Mouse (Mus musculus): ENCODE measurements around the gene Cnp. TPM values are rescaled to one million over a fixed set of nuclear protein-coding genes. Genes with fewer than 3 reads are reported as not detected.

The Cnp gene
- polyA plus RNA-seq, 1 experiment from 2014 or later: 34.7 TPM

DNA sequence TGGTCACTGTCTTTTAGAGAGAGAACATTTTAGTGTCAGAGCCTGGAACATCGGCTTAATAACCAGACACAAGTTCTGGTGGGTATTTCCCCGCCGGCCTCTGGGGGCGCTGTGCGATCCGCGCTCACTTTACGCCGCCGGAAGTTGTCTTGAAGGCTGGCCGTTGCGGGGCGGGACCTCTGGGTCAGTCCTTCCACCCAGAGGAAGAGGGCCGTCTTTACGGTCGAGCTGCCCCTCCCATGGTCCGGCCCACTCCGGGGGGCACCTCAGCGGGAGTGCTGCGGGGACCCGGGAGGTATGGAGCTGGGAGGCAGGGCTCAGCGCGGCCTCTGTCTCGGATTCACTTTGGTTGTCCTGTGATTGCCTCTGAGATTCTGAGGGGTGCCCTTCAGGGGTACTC lies 48.0 kb downstream of the Cnp start:
- DNase-seq (ENCODE audit: low spot score) (peak; percentile 96), ATAC-seq (replicated peaks; ENCODE audit: low FRiP score, low TSS enrichment, low read depth) (peak; percentile 72)
- Histone ChIP-seq H3K4me3 (ENCODE audit: low read depth, low read length) (peak overlapping the region; percentile 86), H3K4me1 (replicated peaks; ENCODE audit: control insufficient read depth, insufficient read depth, low read length) (peaks cover 17% of the 10 kb centered on the region), H3K27ac (ENCODE audit: low read depth) (peak overlapping the region; percentile 84), H3K36me3 (ENCODE audit: control insufficient read depth, insufficient read depth, low read length) (peaks cover 12% of the 10 kb centered on the region), H3K27me3 (replicated peaks; ENCODE audit: control insufficient read depth, insufficient read depth, low read length) (no peaks in the 10 kb centered on the region), H3K4me2 (ENCODE audit: low read length) (peak overlapping the region; percentile 64), H3K9ac (ENCODE audit: low read length) (peak overlapping the region; percentile 80), H3K9me3 (ENCODE audit: control insufficient read depth, low read length) (no peaks in the 10 kb centered on the region)
- WGBS: under 1% methylated on average over 24 of the region's 24 CpGs

DNA sequence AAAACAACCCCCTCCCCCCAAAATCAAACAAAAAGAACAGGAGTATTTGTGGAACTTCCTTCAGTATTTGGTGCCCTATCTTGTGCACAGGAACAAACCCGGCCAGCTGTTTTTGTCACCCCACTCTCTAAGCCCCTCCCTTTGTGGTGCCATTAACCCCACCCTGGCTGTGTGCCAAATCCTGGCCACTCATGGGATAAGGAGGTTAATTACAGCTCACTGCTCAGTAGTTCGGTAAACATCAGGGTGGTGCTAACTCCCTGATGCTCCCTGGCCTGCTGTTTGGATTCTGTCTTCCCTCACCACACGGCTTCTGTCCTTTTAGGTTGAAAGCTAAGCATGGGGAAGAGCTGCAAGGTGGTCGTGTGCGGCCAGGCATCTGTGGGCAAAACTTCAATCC lies 49.2 kb downstream of the Cnp start:
- Histone ChIP-seq H3K4me1 (replicated peaks; ENCODE audit: control insufficient read depth, insufficient read depth, low read length) (peaks cover 9% of the 10 kb centered on the region), H3K27ac (ENCODE audit: low read depth) (0 out of 2 replicates have a peak overlapping the region, but pooled peaks have one; percentile 84), H3K4me2 (ENCODE audit: low read length) (peak overlapping the region; percentile 64), H3K27me3 (replicated peaks; ENCODE audit: control insufficient read depth, insufficient read depth, low read length) (no peaks in the 10 kb centered on the region), H3K4me3 (ENCODE audit: low read depth, low read length) (peak overlapping the region; percentile 86), H3K36me3 (ENCODE audit: control insufficient read depth, insufficient read depth, low read length) (peaks cover 12% of the 10 kb centered on the region), H3K9me3 (ENCODE audit: control insufficient read depth, low read length) (no peaks in the 10 kb centered on the region), H3K9ac (ENCODE audit: low read length) (no peak overlapping the region)
- WGBS: 45% methylated on average over 5 of the region's 5 CpGs
- DNase-seq (ENCODE audit: low spot score) (no peak), ATAC-seq (replicated peaks; ENCODE audit: low FRiP score, low TSS enrichment, low read depth) (no peak)

DNA sequence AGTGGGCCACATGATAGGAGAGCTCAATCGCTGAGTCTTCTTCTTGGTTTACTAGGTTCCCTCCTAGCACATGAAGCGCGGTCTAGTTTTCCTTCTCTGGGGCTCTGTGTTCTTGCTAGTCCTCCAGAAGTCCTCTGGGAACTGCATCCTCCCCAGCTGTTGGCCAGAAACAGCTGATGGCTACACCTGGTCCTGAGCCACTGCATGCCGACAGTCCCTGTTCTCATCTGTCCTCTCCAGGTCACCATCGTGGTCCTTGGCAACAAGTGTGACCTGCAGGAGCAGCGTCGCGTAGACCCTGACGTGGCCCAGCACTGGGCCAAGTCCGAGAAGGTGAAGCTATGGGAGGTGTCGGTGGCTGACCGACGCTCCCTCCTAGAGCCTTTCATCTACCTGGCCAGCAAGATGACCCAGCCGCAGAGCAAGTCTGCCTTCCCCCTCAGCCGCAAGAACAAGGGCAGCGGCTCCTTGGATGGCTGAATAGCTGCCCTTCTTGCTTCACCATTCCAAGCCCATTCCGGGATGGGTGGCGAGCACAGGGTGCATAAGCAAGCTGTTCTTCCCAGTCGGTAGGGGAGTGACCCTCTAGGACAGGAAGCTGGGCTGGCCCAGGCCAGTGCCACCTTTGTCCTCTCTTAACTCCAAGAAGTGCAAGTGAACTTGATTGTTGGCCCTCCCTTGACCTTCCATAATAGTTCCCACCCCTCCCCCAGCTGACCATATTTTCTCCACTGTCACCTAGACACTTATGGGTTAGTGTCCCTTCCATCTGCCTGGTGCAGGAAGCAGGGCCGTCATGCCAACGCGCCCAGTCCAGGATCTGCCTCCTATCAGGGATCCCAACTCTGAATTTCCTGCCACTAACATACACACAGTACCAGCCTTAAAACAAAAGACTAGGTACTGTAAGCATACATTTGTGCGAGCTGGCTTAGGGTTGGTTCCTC lies 51.3 kb downstream of the Cnp start:
- H3K9me3 ChIP-seq (ENCODE audit: control insufficient read depth, low read length): no peaks in the 10 kb centered on the region
- H3K4me1 ChIP-seq (replicated peaks; ENCODE audit: control insufficient read depth, insufficient read depth, low read length): peaks cover 9% of the 10 kb centered on the region
- no peak overlapping the region for H3K4me2 ChIP-seq (ENCODE audit: low read length)
- no peak overlapping the region for H3K27ac ChIP-seq (ENCODE audit: low read depth)
- no peak overlapping the region for H3K9ac ChIP-seq (ENCODE audit: low read length)
- 89% methylated on average over 23 of the region's 23 CpGs for WGBS
- ATAC-seq (replicated peaks; ENCODE audit: low FRiP score, low TSS enrichment, low read depth) (no peak), DNase-seq (ENCODE audit: low spot score) (no peak)
- H3K4me3 ChIP-seq (ENCODE audit: low read depth, low read length): no peak overlapping the region
- no peaks in the 10 kb centered on the region for H3K27me3 ChIP-seq (replicated peaks; ENCODE audit: control insufficient read depth, insufficient read depth, low read length)
- H3K36me3 ChIP-seq (ENCODE audit: control insufficient read depth, insufficient read depth, low read length): peaks cover 12% of the 10 kb centered on the region

DNA sequence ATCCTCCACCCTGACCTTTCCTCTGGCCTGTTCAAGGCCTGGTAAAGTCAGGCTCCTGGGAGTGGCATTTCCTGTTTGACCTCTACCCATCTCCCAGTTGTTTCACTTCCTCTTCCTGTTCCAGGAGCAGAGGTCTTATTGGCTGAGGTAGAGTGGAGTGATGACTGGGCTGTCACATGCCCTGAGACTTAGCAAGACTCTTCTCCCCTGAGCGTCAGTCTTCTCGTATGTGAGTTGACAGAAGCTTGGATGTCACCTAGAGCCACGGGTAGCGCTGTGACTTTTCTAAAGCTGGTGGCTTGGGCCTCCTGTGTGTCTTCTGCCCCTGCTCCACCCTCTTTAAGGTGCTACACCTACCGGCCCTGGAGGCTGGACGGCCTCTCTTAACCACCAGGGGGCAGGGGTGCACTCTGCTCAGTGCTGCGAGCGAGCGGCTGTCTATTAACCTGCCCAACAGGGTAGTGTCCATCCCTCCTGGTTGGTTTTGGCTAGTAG lies 52.0 kb downstream of the Cnp start:
- 24% methylated on average over 9 of the region's 9 CpGs for WGBS
- H3K27ac ChIP-seq (ENCODE audit: low read depth): no peak overlapping the region

DNA sequence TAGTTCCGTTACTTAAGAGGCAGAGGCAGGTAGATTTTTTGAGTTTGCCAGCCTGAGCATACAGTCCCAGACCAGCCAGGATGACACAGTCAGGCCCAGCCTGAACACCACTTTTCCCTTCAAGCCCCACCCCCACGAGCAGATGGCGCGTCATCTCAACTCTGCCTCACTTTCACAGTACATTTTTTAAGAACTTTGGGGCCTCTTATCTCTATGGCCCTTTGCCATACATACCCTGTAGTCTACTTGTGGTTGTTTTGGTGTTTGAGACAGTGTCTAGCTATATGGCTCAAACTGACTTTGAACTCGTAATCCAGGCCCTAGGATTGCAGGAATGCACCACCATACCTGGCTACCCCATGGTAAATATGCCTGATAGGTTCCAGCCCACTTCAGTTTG lies 53.4 kb downstream of the Cnp start:
- H3K4me1 ChIP-seq (replicated peaks; ENCODE audit: control insufficient read depth, insufficient read depth, low read length): peaks cover 9% of the 10 kb centered on the region
- ATAC-seq (replicated peaks; ENCODE audit: low FRiP score, low TSS enrichment, low read depth): no peak
- no peak overlapping the region for H3K4me2 ChIP-seq (ENCODE audit: low read length)
- H3K4me3 ChIP-seq (ENCODE audit: low read depth, low read length): no peak overlapping the region
- H3K36me3 ChIP-seq (ENCODE audit: control insufficient read depth, insufficient read depth, low read length): peaks cover 12% of the 10 kb centered on the region
- WGBS: 90% methylated on average over 5 of the region's 5 CpGs
- no peak for DNase-seq (ENCODE audit: low spot score)
- no peaks in the 10 kb centered on the region for H3K9me3 ChIP-seq (ENCODE audit: control insufficient read depth, low read length)
- no peak overlapping the region for H3K9ac ChIP-seq (ENCODE audit: low read length)
- no peaks in the 10 kb centered on the region for H3K27me3 ChIP-seq (replicated peaks; ENCODE audit: control insufficient read depth, insufficient read depth, low read length)
- no peak overlapping the region for H3K27ac ChIP-seq (ENCODE audit: low read depth)

More for the DNA sequence above, 52.0 kb downstream of the Cnp start:
- DNase-seq (ENCODE audit: low spot score) (peak; percentile 90), ATAC-seq (replicated peaks; ENCODE audit: low FRiP score, low TSS enrichment, low read depth) (peak; percentile 66)
- peaks cover 9% of the 10 kb centered on the region for H3K4me1 ChIP-seq (replicated peaks; ENCODE audit: control insufficient read depth, insufficient read depth, low read length)
- H3K36me3 ChIP-seq (ENCODE audit: control insufficient read depth, insufficient read depth, low read length): peaks cover 12% of the 10 kb centered on the region
- no peaks in the 10 kb centered on the region for H3K27me3 ChIP-seq (replicated peaks; ENCODE audit: control insufficient read depth, insufficient read depth, low read length)
- no peaks in the 10 kb centered on the region for H3K9me3 ChIP-seq (ENCODE audit: control insufficient read depth, low read length)
- no peak overlapping the region for H3K4me2 ChIP-seq (ENCODE audit: low read length)
- H3K9ac ChIP-seq (ENCODE audit: low read length): no peak overlapping the region
- no peak overlapping the region for H3K4me3 ChIP-seq (ENCODE audit: low read depth, low read length)

DNA sequence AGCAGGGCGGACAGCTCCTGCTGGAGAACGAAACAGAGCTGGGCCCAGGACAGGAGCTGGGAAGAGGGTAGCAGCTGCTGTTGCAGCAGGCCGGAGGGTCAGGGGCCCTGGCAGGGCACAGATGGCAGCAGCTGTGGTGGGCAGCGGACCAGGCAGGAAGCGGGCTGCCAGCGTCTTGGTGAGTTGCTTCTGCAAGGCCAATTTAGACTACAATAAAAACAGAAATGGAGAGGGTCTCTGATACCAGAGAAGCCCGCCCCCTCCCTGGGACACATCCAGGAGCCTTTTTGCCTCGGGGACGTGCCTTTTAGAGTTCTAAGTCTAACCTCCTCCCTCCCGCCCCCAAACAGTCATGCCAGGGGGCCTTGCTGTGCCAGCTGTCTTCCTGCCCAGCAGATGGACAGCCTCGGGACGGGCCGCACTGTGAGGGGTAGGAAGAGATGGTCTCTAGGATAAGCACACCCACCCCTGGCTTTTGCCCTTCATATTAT lies 54.2 kb downstream of the Cnp start:
- H3K4me3 ChIP-seq (ENCODE audit: low read depth, low read length): no peak overlapping the region
- ATAC-seq (replicated peaks; ENCODE audit: low FRiP score, low TSS enrichment, low read depth) (no peak), DNase-seq (ENCODE audit: low spot score) (no peak)
- H3K4me2 ChIP-seq (ENCODE audit: low read length): no peak overlapping the region
- WGBS: 56% methylated on average over 12 of the region's 13 CpGs
- H3K4me1 ChIP-seq (replicated peaks; ENCODE audit: control insufficient read depth, insufficient read depth, low read length): peaks cover 3% of the 10 kb centered on the region
- no peaks in the 10 kb centered on the region for H3K27me3 ChIP-seq (replicated peaks; ENCODE audit: control insufficient read depth, insufficient read depth, low read length)
- H3K9me3 ChIP-seq (ENCODE audit: control insufficient read depth, low read length): no peaks in the 10 kb centered on the region
- peaks cover 12% of the 10 kb centered on the region for H3K36me3 ChIP-seq (ENCODE audit: control insufficient read depth, insufficient read depth, low read length)
- H3K9ac ChIP-seq (ENCODE audit: low read length): no peak overlapping the region
- no peak overlapping the region for H3K27ac ChIP-seq (ENCODE audit: low read depth)

DNA sequence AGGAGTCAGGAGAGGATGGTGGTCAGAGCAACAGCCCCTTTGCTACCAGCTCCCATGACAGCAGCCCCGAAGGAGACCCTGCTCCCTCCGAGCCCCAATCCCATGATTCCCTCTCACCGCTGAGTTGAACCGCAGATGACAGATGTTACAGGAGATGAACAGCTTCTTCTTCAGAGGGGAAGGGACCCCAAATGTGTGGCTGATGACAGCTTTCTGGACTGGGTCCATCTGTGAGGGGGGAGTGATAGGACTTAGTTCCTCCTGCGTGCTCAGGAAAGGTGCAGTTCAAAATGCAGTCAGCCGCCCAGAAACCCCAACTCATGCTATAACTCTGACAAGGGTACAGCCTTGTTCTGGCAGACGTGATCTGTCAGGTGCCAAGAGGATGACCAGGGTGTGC lies 59.8 kb downstream of the Cnp start:
- no peaks in the 10 kb centered on the region for H3K9me3 ChIP-seq (ENCODE audit: control insufficient read depth, low read length)
- no peak overlapping the region for H3K27ac ChIP-seq (ENCODE audit: low read depth)
- no peaks in the 10 kb centered on the region for H3K36me3 ChIP-seq (ENCODE audit: control insufficient read depth, insufficient read depth, low read length)
- peaks cover 14% of the 10 kb centered on the region for H3K27me3 ChIP-seq (replicated peaks; ENCODE audit: control insufficient read depth, insufficient read depth, low read length)
- 65% methylated on average over 7 of the region's 7 CpGs for WGBS
- DNase-seq (ENCODE audit: low spot score) (no peak), ATAC-seq (replicated peaks; ENCODE audit: low FRiP score, low TSS enrichment, low read depth) (no peak)
- H3K4me1 ChIP-seq (replicated peaks; ENCODE audit: control insufficient read depth, insufficient read depth, low read length): no peaks in the 10 kb centered on the region
- H3K4me3 ChIP-seq (ENCODE audit: low read depth, low read length): no peak overlapping the region
- no peak overlapping the region for H3K4me2 ChIP-seq (ENCODE audit: low read length)
- no peak overlapping the region for H3K9ac ChIP-seq (ENCODE audit: low read length)

DNA sequence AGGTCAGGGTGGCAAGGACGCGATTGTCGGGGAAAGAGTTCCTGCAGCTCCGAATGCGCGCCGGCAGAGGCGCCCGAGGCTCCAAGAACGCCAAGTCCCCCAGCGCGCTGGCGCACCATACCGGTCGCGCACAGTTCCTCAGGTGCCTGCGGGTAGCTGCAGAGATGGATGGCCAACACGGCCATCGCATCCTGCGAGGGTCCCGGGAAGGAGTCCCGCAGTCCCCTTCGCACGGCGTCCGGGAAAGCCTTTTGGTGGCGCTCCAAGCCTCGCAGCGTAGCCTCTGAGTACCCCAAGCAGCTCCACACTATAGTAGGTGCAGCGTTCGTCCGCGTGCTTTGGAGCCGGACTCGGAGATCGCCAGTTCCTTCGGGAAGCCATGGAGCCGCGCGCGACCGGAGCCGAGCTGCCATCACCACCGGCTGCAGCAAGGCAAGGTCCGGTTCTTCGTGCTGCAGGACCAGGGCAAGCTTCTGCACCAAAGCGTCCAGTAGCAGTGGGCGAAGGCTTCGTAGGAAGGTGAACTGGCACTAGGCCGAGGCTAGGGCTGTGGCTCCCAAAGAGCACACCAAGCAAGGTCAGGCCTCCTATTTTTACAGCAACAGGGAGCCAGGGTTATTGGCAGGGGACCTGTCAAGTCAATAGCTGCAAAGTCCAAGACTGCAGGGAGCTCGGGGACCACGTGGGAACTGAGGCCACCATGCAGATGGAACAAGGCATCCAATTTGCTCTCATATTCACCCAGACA lies 65.6 kb downstream of the Cnp start:
- no peaks in the 10 kb centered on the region for H3K36me3 ChIP-seq (ENCODE audit: control insufficient read depth, insufficient read depth, low read length)
- DNase-seq (ENCODE audit: low spot score): peak; percentile 79
- H3K4me2 ChIP-seq (ENCODE audit: low read length): peak overlapping the region; percentile 68
- ATAC-seq (replicated peaks; ENCODE audit: low FRiP score, low TSS enrichment, low read depth): 0 out of 2 replicates have a peak, but pooled peaks have one; percentile 50
- H3K9me3 ChIP-seq (ENCODE audit: control insufficient read depth, low read length): no peaks in the 10 kb centered on the region
- peak overlapping the region; percentile 27 for H3K4me3 ChIP-seq (ENCODE audit: low read depth, low read length)
- 6% methylated on average over 52 of the region's 52 CpGs for WGBS
- H3K27ac ChIP-seq (ENCODE audit: low read depth): no peak overlapping the region
- H3K27me3 ChIP-seq (replicated peaks; ENCODE audit: control insufficient read depth, insufficient read depth, low read length): peaks cover 24% of the 10 kb centered on the region
- H3K9ac ChIP-seq (ENCODE audit: low read length): 0 out of 2 replicates have a peak overlapping the region, but pooled peaks have one; percentile 11
- H3K4me1 ChIP-seq (replicated peaks; ENCODE audit: control insufficient read depth, insufficient read depth, low read length): peaks cover 6% of the 10 kb centered on the region; the same call in 1 of the 2 replicates
